Mouse (Mus musculus) heart, postnatal 0 days (tissue): Measurements from ENCODE around the gene Atp11c. TPM values are rescaled to one million over a fixed set of nuclear protein-coding genes. Genes with fewer than 3 reads are reported as not detected.
A peak's percentile ranks its signal among the peaks of the same experiment; 100 is the strongest.

Experiments
- ATAC-seq: fragments of 200-750 bp; cut with Nextera tagmentation; 2 replicates; pipeline ENCODE4 v1.8.0; 2017; ENCODE audit warnings: low read depth, moderate number of reproducible peaks, moderate library complexity; ENCODE audit not compliant: insufficient read depth
- DNase-seq: peaks from one replicate; pipeline ENCODE4 v3.0.0-alpha.2; 2016; ENCODE audit warnings: low spot score
- H3K27ac ChIP-seq: fragments of 300-500 bp; sonication (generic); 2 replicates; pipeline ENCODE4 v1.5.1; 2014; ENCODE audit warnings: low read depth, mild to moderate bottlenecking
- H3K27me3 ChIP-seq: fragments of 300-500 bp; sonication (generic); 2 replicates; pipeline ENCODE4 v1.6.1; 2014; ENCODE audit warnings: low read length, mixed read lengths; ENCODE audit not compliant: control insufficient read depth, insufficient read depth
- H3K36me3 ChIP-seq: fragments of 300-500 bp; sonication (generic); replicated peaks from 2 replicates; pipeline ENCODE4 v1.6.1; 2014; ENCODE audit warnings: low read length, mixed read lengths; ENCODE audit not compliant: control insufficient read depth, insufficient read depth
- H3K4me1 ChIP-seq: fragments of 300-500 bp; sonication (generic); 2 replicates; pipeline ENCODE4 v1.6.1; 2014; ENCODE audit warnings: antibody characterized with exemption; ENCODE audit not compliant: control insufficient read depth, insufficient read depth
- H3K4me2 ChIP-seq: fragments of 300-500 bp; sonication (generic); 2 replicates; pipeline ENCODE4 v1.6.1; 2014; ENCODE audit warnings: low read depth, mild to moderate bottlenecking, low read length, moderate library complexity
- H3K4me3 ChIP-seq: fragments of 300-500 bp; sonication (generic); 2 replicates; pipeline ENCODE4 v1.5.1; 2014; ENCODE audit warnings: low read depth, low read length
- H3K9ac ChIP-seq: fragments of 300-500 bp; sonication (generic); replicated peaks from 2 replicates; pipeline ENCODE4 v1.6.1; 2014; ENCODE audit warnings: low read depth, low read length, mixed read lengths
- H3K9me3 ChIP-seq: fragments of 300-500 bp; sonication (generic); replicated peaks from 2 replicates; pipeline ENCODE4 v1.6.1; 2016; ENCODE audit warnings: low read length; ENCODE audit not compliant: control insufficient read depth
- CTCF ChIP-seq: IDR thresholded peaks from 2 replicates; pipeline ENCODE4 v1.5.1; 2016; ENCODE audit warnings: antibody characterized with exemption, control low read depth, low read depth
- EP300 ChIP-seq: IDR thresholded peaks from 2 replicates; pipeline ENCODE4 v1.6.1; 2016; ENCODE audit warnings: antibody characterized with exemption, low read depth
- WGBS: fragments of 180-500 bp; shearing (Covaris S2); extraction: QIAGEN DNeasy Blood & Tissue Kit; methylation state at CpG from one replicate; pipeline ENCODE4 v1.1.7; 2014; 5-methylcytosine and 5-hydroxymethylcytosine counted together
- polyA plus RNA-seq: library from polyadenylated mRNA; unstranded; fragments of >200 nt; fragmentation: Nextera tagmentation; extraction: Ambion mirVana; gene quantifications from 2 replicates; pipeline ENCODE4 v1.2.1, GENCODE M21; 2015
- total RNA-seq: library from RNA; depleted of rRNA; stranded (reverse); fragments of >200 nt; gene quantifications from 2 replicates; pipeline ENCODE4 v1.2.3, GENCODE M21; 2014; ENCODE audit warnings: low replicate concordance

Gene Atp11c
- total and polyA plus RNA-seq, 2 experiments from 2014 or later = 2.0 to 8.8 TPM

- no peaks in the 10 kb centered on the region for H3K4me1 ChIP-seq
- DNase-seq (no peak), ATAC-seq (no peak)
- H3K9me3 ChIP-seq = no peaks in the 10 kb centered on the region
- H3K27ac ChIP-seq = no peak overlapping the region
- H3K9ac ChIP-seq = no peak overlapping the region
- no peaks in the 10 kb centered on the region for H3K27me3 ChIP-seq
- H3K36me3 ChIP-seq = no peaks in the 10 kb centered on the region
- TF ChIP-seq CTCF (no peak), EP300 (no peak)
- no peak overlapping the region for H3K4me3 ChIP-seq
- 81% methylated on average over 2 of the region's 2 CpGs for WGBS
- no peak overlapping the region for H3K4me2 ChIP-seq
Measured at GRCm38 (mm10) chrX:60381711-60382110, 210.8 kb downstream of the Atp11c start.

GRCm38 (mm10) chrX:60380386-60380785 lies 212.1 kb downstream of the Atp11c start:
- no peak for ATAC-seq
- TF ChIP-seq CTCF (no peak), EP300 (no peak)
- no peak overlapping the region for H3K27ac ChIP-seq

GRCm38 (mm10) chrX:60348741-60349140 lies 243.8 kb downstream of the Atp11c start:
- no peaks in the 10 kb centered on the region for H3K27me3 ChIP-seq
- DNase-seq (no peak), ATAC-seq (no peak)
- no peak overlapping the region for H3K4me2 ChIP-seq
- no peak overlapping the region for H3K4me3 ChIP-seq
- 75% methylated on average over 1 of the region's 1 CpGs for WGBS
- no peaks in the 10 kb centered on the region for H3K9me3 ChIP-seq
- H3K27ac ChIP-seq = no peak overlapping the region
- H3K9ac ChIP-seq = no peak overlapping the region
- no peaks in the 10 kb centered on the region for H3K36me3 ChIP-seq
- H3K4me1 ChIP-seq = no peaks in the 10 kb centered on the region
- TF ChIP-seq CTCF (no peak), EP300 (no peak)

More at GRCm38 (mm10) chrX:60380386-60380785, 212.1 kb downstream of the Atp11c start:
- no peaks in the 10 kb centered on the region for H3K36me3 ChIP-seq
- H3K4me2 ChIP-seq = no peak overlapping the region
- H3K27me3 ChIP-seq = no peaks in the 10 kb centered on the region
- H3K4me1 ChIP-seq = no peaks in the 10 kb centered on the region
- H3K4me3 ChIP-seq = no peak overlapping the region
- DNase-seq = no peak
- no peaks in the 10 kb centered on the region for H3K9me3 ChIP-seq
- H3K9ac ChIP-seq = no peak overlapping the region

GRCm38 (mm10) chrX:60345447-60345846 lies 247.1 kb downstream of the Atp11c start:
- H3K27ac ChIP-seq = peak overlapping the region; percentile 25; the same call in 1 of the 2 replicates

GRCm38 (mm10) chrX:60344991-60345390 lies 247.5 kb downstream of the Atp11c start:
- ATAC-seq (no peak), DNase-seq (peak; percentile 8)
- no peaks in the 10 kb centered on the region for H3K36me3 ChIP-seq

More at GRCm38 (mm10) chrX:60345447-60345846, 247.1 kb downstream of the Atp11c start:
- Histone ChIP-seq H3K4me2 (no peak overlapping the region), H3K27me3 (no peaks in the 10 kb centered on the region), H3K9me3 (no peaks in the 10 kb centered on the region), H3K9ac (no peak overlapping the region), H3K4me1 (no peaks in the 10 kb centered on the region), H3K4me3 (no peak overlapping the region), H3K36me3 (no peaks in the 10 kb centered on the region)
- TF ChIP-seq CTCF (no peak), EP300 (no peak)
- ATAC-seq (no peak), DNase-seq (peak; percentile 12)

GRCm38 (mm10) chrX:60329735-60330134 lies 262.8 kb downstream of the Atp11c start:
- no peaks in the 10 kb centered on the region for H3K4me1 ChIP-seq
- no peak for DNase-seq
- TF ChIP-seq CTCF = no peak
- TF ChIP-seq EP300 = no peak
- 87% methylated on average over 3 of the region's 3 CpGs for WGBS
- ATAC-seq = no peak
- no peaks in the 10 kb centered on the region for H3K36me3 ChIP-seq
- no peak overlapping the region for H3K9ac ChIP-seq
- H3K4me2 ChIP-seq = no peak overlapping the region
- no peaks in the 10 kb centered on the region for H3K9me3 ChIP-seq
- no peak overlapping the region for H3K27ac ChIP-seq
- H3K4me3 ChIP-seq = no peak overlapping the region
- H3K27me3 ChIP-seq = no peaks in the 10 kb centered on the region

More at GRCm38 (mm10) chrX:60344991-60345390, 247.5 kb downstream of the Atp11c start:
- Histone ChIP-seq H3K9me3 (no peaks in the 10 kb centered on the region), H3K4me3 (no peak overlapping the region), H3K4me2 (no peak overlapping the region), H3K27me3 (no peaks in the 10 kb centered on the region), H3K9ac (no peak overlapping the region), H3K27ac (peak overlapping the region; percentile 25; the same call in 1 of the 2 replicates), H3K4me1 (no peaks in the 10 kb centered on the region)
- TF ChIP-seq EP300 = no peak
- 44% methylated on average over 4 of the region's 4 CpGs for WGBS
